Mouse (Mus musculus): ENCODE results near the gene Pacs2.

The Pacs2 gene

DNA sequence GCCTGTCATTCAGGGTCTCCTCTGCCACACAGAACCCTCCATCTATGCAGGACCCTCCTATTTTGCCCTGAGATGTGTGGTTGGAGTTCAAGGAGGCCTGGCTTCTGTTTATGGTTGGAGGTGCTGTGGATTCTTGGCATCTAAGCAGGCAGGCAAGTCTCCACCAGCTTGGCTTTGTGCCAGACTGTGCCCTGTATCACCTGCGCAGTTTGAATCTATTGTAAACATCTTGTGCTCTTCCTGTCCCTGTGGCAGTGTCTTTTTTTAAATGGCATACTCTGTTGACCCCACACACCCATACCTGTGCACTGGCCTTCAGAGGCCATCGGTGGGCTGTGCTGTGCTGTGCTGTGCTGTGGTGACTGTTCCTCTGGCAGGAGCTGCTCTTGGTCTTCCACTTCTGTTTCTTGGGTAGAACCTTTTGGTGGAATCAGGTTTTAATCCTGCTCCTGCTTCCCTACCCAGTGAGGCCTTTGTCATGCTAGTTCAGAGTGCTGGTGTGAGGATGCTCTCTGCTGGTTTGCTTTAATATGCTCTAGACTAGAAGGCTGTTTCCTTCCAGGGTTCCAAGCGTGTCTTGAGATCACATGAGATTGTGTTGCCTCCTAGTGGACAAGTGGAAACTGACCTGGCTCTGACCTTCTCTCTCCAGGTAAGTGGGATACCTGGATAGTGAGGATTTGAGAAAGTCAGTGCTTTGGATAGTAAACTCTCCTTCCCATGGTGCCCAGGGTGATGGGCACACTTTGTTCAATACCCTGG is 30.8 kb downstream of the Pacs2 start:
- DNase-seq = peak; percentile 45

DNA sequence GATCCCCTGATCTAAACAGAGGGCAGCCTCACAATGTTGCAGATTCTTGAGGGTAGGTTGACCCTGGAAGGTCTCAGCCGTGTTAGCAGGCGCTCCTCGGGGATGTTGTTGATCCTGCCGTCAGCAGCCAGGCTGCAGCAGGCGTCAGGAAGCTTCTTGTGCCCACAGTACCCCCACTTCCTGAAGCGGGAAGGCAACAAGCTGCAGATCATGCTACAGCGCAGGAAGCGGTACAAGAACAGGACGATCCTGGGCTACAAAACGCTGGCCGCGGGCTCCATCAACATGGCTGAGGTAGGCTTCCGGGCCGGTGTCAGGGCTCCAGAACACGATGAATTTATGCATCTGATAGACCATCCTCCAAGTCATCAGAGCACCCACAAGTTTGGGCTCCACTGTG is 32.6 kb downstream of the Pacs2 start:
- DNase-seq = peak; percentile 64

DNA sequence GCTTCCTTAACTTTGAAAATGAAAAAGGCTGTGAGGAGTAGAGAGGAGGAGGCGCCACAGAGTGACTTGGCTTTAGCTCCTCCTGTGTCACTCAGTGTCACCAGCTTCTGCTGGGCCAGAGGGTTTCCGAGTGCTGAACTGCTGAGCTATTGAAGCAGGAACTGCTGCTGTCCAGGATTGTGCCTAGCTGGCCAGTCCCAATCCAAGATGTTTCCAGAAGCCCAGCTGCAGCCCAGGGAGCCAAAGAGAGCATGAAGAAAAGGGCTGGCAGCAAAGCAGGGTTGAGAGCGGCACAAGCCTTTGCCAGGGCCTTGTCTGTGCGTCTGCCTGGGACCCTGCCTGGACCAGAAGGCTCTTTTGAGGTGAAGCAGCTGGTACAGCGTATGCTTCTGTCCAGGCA is 33.8 kb downstream of the Pacs2 start:
- no peak for DNase-seq

DNA sequence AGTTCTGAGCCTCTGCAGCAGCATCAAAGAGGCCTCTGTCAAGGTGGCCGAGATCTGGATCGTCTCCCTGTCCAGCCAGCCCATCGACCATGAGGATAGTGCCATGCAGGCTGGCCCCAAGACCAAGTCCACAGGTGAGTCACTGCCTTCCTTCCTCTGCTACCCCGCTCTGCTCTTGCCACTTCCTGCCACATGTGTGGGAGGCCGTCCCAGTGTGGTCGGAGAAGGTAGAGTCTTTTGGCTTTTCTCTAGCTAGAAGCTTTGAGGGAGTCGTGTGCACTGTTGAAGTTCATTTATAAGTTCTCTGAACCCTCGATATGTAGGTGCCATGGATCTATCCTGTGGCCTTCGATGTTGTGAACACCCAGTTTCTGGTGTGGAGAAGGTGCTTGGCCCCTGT is 35.5 kb downstream of the Pacs2 start:
- DNase-seq = peak; percentile 75

GRCm38 (mm10) chr12:113050671-113051070 is 36.4 kb downstream of the Pacs2 start:
- DNase-seq = peak; percentile 44

DNA sequence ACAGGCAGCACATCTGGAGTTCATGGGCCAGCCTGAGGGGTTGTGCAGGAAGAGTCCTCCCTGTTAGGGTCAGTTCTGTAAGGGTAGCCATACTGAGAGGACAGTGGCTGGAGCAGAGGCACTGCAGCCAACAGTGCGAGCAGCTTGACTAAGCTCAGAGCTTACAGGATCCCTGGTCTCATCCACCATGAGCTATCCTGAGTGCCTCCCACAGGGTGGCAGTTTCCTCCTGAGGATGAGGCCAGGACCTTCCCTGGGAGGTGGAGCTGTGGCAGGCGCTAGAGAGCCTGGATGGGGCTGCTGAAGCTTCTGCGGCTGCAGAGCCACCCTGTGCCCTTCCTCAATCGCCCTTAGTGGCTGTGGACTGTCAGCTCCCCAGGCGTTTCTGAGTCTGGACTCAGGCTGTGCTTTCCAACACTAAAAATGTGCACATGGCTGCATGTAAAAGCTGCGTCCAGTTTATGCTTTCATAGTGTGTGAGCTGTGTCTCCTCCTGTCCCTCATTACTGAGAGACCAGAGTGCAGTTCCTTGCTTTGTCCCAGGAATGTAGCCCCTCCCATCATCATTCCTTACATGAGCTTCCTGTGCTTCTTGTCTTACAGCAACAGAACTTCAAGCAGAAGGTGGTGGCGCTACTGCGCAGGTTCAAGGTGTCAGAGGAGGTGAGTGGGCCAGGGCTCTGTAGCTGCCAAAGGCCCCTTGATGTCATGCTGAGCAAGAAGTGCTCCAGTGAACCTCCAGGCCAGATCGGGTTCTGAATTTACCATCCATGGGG is 37.5 kb downstream of the Pacs2 start:
- no peak for DNase-seq

DNA sequence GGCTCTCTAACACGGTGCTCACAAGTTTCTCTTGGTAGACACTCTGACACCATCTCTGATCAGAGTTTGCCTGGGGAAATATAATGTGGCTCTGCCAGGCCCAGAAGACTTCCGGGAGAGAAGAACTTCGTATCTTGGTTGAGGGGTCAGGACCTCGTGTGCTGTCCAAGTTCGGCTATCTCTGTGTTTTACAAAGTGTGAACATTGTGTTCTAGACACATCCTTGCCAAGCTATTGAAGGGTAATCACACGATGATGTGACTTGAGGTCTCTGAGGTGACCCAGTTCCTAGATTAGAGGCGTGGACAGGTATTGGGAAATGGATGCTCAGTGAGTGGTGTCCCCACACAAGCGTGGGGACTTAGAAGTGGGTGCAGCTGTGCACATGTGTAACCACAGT is 41.8 kb downstream of the Pacs2 start:
- DNase-seq = no peak

DNA sequence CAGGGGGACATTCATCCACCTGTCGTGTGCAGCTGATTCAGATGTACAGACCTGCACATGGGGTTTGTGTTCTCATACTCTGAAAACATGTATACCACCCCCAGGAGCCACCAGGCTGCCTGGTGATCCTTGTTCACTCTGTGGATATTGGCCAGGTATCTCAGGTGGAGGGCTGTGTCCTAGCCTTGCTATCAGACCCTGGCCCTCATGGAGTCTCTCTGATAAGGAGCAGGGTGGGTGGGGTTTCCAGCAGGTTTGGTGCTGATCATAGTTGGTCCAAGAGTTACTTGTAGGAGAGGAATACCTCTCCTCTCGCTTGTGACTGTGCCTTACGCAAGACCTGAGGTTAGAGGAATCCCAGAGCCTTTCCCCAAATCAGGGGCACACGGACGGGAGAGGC is 45.9 kb downstream of the Pacs2 start:
- DNase-seq = no peak

- no peak for DNase-seq
These were observed 47.3 kb downstream of the Pacs2 start for GRCm38 (mm10) chr12:113061606-113062005.

DNA sequence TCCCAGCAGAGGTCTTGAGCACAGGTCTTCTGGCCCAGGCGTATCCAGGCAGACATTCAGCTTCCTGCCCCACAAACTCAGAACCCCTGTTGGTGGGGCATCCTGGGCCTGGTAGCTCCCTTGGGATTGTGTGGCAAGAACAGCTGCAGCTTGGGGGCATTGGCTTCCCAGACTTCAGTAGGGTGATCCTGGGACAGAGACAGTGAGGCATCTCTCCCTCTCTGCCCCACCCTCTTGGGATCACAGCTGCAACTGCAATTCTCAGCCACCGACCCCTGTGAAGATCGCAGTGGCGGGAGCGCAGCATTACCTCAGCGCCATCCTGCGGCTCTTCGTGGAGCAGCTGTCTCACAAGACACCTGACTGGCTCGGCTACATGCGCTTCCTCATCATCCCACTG is 47.9 kb downstream of the Pacs2 start:
- no peak for DNase-seq

DNA sequence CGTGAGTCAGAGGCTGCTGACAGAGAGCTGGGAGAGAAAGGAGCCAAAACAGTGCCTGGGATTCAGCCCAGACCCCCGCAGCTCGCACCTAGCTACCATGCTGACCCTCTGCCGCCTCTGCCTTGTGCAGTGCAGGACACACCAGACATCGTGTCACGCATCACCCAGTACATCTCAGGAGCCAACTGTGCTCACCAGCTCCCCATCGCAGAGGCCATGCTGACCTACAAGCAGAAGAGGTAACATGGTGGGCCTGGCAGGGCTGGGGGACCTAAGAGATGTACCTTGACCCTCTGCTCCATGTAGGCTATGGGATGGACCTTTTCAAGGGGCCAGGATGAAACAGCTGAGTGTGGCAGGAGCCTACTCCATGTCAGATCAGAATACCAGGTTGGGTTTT is 49.4 kb downstream of the Pacs2 start:
- no peak for DNase-seq

GRCm38 (mm10) chr12:113068002-113068401 is 53.7 kb downstream of the Pacs2 start:
- DNase-seq = no peak

GRCm38 (mm10) chr12:113069389-113069788 is 55.1 kb downstream of the Pacs2 start:
- no peak for DNase-seq

DNA sequence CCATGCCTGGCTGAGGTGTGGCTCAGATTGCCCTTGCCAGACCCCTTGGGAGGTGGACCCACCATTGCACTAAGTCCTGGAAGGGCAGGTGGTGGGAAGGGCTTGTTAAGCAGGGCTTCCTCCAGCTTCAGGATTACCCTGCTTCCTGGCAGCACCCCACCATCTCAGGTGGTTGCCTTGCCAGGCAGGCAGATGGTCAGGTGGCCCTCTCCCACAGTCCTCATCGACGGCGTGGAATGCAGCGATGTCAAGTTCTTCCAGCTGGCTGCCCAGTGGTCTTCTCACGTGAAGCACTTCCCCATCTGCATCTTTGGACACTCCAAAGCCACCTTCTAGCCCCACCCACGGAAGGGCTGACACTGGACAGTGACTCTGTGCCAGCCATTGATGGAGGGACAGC is 57.0 kb downstream of the Pacs2 start:
- DNase-seq = no peak

DNA sequence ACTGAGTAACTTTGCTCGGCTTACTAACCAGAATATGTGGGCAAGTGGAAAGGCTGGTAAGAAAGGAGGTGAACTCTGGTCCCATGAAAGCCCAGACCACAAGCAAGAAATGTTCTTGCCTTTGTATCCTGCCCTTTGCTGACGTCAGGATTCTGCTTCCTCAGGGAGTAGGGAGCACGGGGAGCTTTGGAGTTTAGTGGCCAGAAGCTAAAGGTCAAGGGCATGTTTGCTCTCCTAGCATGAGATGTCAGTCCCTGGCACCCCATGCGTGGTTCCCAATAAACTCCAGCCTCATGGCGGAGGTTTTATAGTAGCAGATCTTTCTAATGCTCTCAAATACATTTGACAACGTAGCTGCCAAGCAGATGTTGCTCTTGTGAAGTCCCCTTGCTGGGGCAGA is 57.5 kb downstream of the Pacs2 start:
- no peak for DNase-seq

- peak; percentile 51 for DNase-seq
These were observed 59.4 kb downstream of the Pacs2 start for GRCm38 (mm10) chr12:113073420-113074328.

GRCm38 (mm10) chr12:113074329-113075062 is 60.2 kb downstream of the Pacs2 start, which contains the start of gene Tex22:
TSS of gene Tex22 (plus strand) at chr12:113074502.
- peak; percentile 85 for DNase-seq

DNA sequence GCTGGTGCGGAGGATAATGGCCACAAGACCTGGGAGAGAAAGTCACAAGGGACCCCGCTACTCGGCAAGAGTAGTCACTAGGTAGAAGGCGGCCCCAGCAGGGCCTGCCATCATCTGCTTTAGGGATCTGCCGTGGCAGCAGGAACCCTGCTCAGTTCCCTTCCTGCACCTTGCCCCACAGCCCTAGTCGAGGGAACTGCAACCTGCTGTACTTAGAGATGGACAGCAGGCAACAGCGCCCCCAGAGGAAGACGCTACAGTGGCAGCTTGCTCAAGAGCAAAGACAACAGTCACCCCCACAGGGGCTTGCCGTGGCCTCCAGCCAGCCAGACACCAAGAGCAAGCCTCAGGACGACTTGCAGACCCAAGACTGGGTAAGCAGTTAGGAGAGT is 60.8 kb downstream of the Pacs2 start:
- DNase-seq = peak; percentile 93

GRCm38 (mm10) chr12:113075486-113075885 is 61.2 kb downstream of the Pacs2 start:
- DNase-seq = no peak

DNA sequence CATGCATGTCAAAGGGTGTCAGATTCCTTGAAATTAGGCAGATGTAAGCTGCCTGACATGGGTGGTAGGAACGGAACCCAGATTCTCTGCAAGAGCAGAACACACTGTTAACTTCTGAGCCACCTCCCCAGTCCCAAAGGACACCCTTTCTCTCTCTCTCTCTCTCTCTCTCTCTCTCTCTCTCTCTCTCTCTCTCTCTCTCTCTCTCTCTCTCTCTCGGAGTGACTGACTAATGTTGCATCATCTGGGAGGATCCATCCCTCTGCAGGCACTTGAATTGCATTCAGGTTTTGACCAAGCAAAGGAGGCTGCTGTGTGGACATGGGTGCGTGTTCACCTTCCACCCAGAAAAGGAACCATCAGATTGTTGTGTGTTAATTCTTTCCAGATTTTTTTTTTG is 73.0 kb downstream of the Pacs2 start:
- DNase-seq = no peak

DNA sequence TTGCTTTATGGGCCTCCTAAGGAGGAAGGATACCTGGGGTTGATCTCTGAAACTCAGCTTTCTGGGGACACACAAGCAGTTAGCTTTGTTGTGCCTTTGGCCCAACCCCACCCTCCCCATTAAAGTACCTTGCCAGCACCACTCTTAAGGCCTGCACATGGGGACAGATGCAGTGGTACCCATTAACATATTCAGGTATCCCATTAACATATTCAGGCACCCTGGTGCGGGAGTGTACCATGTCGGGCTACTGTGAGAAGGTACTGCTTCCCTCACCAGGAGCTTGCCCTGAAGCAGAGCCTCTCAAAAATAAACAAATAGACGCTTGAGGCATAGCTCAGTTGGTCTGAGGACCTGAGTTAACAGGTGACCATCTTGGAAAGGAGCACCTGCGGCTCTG is 73.7 kb downstream of the Pacs2 start:
- DNase-seq = no peak

- no peak for DNase-seq
These were observed 74.8 kb downstream of the Pacs2 start for GRCm38 (mm10) chr12:113089107-113089506.

DNA sequence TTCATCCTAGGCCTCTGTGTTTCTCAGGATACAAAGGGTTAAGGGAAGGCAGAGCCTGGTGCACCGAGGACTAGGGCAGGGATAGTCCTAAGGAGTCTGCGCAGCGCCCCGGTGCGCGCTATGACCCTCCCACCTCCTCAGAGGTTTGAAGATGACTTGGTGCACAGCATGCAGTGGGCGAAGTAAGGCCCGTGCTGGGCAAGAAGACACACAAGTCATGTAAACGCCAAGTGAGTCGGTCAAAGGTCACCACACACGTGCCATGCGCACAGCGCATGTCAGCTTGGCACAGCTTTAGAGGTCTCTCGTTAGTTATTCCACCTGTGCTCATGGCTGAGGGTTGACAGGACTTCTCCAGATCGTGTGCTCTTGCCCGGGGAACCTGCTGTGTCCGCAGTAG is 75.7 kb downstream of the Pacs2 start:
- DNase-seq = no peak
